Mouse (Mus musculus): ENCODE data around the gene 4930407I10Rik. TPM values are rescaled to one million over a fixed set of nuclear protein-coding genes. Genes with fewer than 3 reads are reported as not detected.

The 4930407I10Rik gene
- total and polyA plus RNA-seq, 3 experiments: 0.04 TPM; not detected in 2

- dilution Hi-C loops (cut with MboI; ENCODE audit: extremely low pct_ligation_motif_present, extremely low pct_unique_long_range_greater_than_20kb, low sequenced_read_pairs) (no loop called here), in situ Hi-C loops (cut with MboI; ENCODE audit: low pct_ligation_motif_present, low pct_unique_long_range_greater_than_20kb, low sequenced_read_pairs) (no loop called here)
- TF ChIP-seq CHD1 (IDR thresholded peaks at IDR 0.05; ENCODE audit: low read depth, low read length): no peak
- TF ChIP-seq RAD21 (IDR thresholded peaks at IDR 0.05; ENCODE audit: low read depth, low read length): peak; percentile 78
- TF ChIP-seq USF1 (IDR thresholded peaks at IDR 0.05; ENCODE audit: low read depth, low read length): no peak
- no peak for TF ChIP-seq ZMIZ1 (IDR thresholded peaks at IDR 0.05; ENCODE audit: low read depth, low read length)
- TF ChIP-seq GABPA (IDR thresholded peaks at IDR 0.05; ENCODE audit: insufficient replicate concordance, low read depth, low read length): no peak
- TF ChIP-seq POLR2A (IDR thresholded peaks at IDR 0.05; ENCODE audit: low read depth, low read length): no peak
- TF ChIP-seq MYC (IDR thresholded peaks at IDR 0.05; ENCODE audit: low read depth, low read length): no peak
- TF ChIP-seq MXI1 (IDR thresholded peaks at IDR 0.05; ENCODE audit: low read depth, low read length): no peak
- no peak for TF ChIP-seq ZKSCAN1 (IDR thresholded peaks at IDR 0.05; ENCODE audit: borderline replicate concordance, low read depth, low read length)
- no peak for TF ChIP-seq ZNF384 (IDR thresholded peaks at IDR 0.05; ENCODE audit: low read depth, low read length)
- TF ChIP-seq UBTF (IDR thresholded peaks at IDR 0.05; ENCODE audit: low read depth, low read length): no peak
- 0 out of 2 replicates have a peak, but pooled peaks have one; percentile 33 for TF ChIP-seq TCF12 (IDR thresholded peaks at IDR 0.05; ENCODE audit: low read depth, low read length)
- peak; percentile 10; the same call in 1 of the 2 replicates for TF ChIP-seq ZC3H11A (IDR thresholded peaks at IDR 0.05; ENCODE audit: low read depth, low read length)
- TF ChIP-seq KAT2A (IDR thresholded peaks at IDR 0.05; ENCODE audit: insufficient replicate concordance, low read length): no peak
- no peak for TF ChIP-seq PAX5 (IDR thresholded peaks at IDR 0.05; ENCODE audit: low read length)
- TF ChIP-seq SMC3 (IDR thresholded peaks at IDR 0.05; ENCODE audit: low read depth, low read length): peak; percentile 72
- TF ChIP-seq CTCF (conservative IDR thresholded peaks at IDR 0.05 in 1 of 2, IDR thresholded peaks at IDR 0.05 in 1 of 2; ENCODE audit: low read depth in 2 of 2, low read length in 2 of 2): peak in 1 of 2 experiments; percentile 96; a peak in 2 of 4 replicates
- TF ChIP-seq ELF1 (IDR thresholded peaks at IDR 0.05; ENCODE audit: low read depth, low read length): 0 out of 2 replicates have a peak, but pooled peaks have one; percentile 21
- TF ChIP-seq NELFE (IDR thresholded peaks at IDR 0.05; ENCODE audit: low read depth, low read length): no peak; the same call in 1 of the 2 replicates
- TF ChIP-seq E2F4 (IDR thresholded peaks at IDR 0.05; ENCODE audit: insufficient replicate concordance, low read depth, low read length): no peak
- TF ChIP-seq JUN (IDR thresholded peaks at IDR 0.05; ENCODE audit: insufficient read depth, low read depth, low read length): no peak
- TF ChIP-seq IRF4 (IDR thresholded peaks at IDR 0.05; ENCODE audit: low read depth, low read length): peak; percentile 38; the same call in 1 of the 2 replicates
- no peak overlapping the region for H3K9ac ChIP-seq (ENCODE audit: insufficient read depth, low read depth)
- H3K9me3 ChIP-seq (replicated peaks; ENCODE audit: low read length): no peaks in the 10 kb centered on the region
- peaks cover 3 to 6% of the 10 kb centered on the region in 2 experiments; a peak in 2 of 4 replicates for H3K4me1 ChIP-seq (ENCODE audit: control insufficient read depth in 1 of 2, insufficient read depth in 2 of 2)
- H3K27ac ChIP-seq (ENCODE audit: insufficient read depth, low read depth): no peak overlapping the region
- H3K27me3 ChIP-seq (replicated peaks): peaks cover 35% of the 10 kb centered on the region
- H3K4me2 ChIP-seq (ENCODE audit: insufficient read depth, low read depth, poor library complexity, severe bottlenecking): no peak overlapping the region; the same call in 1 of the 2 replicates
- H3K79me2 ChIP-seq (replicated peaks; ENCODE audit: control insufficient read depth, extremely low read depth, insufficient read depth, poor library complexity, severe bottlenecking): no peaks in the 10 kb centered on the region
- DNase-seq (ENCODE audit: extremely low read depth): peak; percentile 63
- H3K4me3 ChIP-seq (replicated peaks in 1 of 3; ENCODE audit: low read depth in 2 of 3, low read length in 2 of 3, poor library complexity in 1 of 3): no peak overlapping the region
- H3K36me3 ChIP-seq (replicated peaks in 1 of 2; ENCODE audit: control insufficient read depth in 1 of 2, insufficient read depth in 1 of 2, low read length in 1 of 2): no peaks in the 10 kb centered on the region
Observed at GRCm38 (mm10) chr15:82081161-82081560, 22.2 kb downstream of the 4930407I10Rik start.

Data from CH12.LX (cell line).